Mouse (Mus musculus) myocyte (in vitro differentiated cells): ENCODE data around the gene Bbof1.

Experiments
- POLR2A ChIP-seq: IDR thresholded peaks from one replicate; pipeline ENCODE4 v1.6.1; 2011; ENCODE audit warnings: low read depth, mild to moderate bottlenecking, control low read depth, moderate library complexity; ENCODE audit not compliant: insufficient read length
- POLR2AphosphoS2 ChIP-seq: IDR thresholded peaks from one replicate; pipeline ENCODE4 v1.6.1; 2011; ENCODE audit warnings: low read depth, control low read depth; ENCODE audit not compliant: insufficient read length

DNA sequence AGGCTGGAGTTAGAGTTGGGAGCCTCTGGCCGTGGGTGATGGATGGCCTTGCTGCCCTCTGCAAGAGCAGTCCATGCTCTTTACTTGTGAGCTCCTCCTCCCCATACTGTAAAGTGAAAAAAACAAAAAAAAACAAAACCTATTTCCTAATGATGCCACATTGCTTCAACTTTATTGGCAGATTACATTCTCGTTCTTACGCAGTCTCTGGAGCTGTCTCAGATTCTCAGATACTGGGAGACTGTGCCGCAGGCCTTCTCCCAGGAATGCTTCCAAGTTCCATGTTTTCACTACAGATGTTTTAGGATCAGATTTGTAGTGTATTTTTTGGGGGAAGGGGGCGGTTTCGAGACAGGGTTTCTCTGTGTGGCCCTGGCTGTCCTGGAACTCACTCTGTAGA is 43.7 kb upstream of the Bbof1 start:
- TF ChIP-seq POLR2AphosphoS2: no peak
- TF ChIP-seq POLR2A: no peak
